Mouse (Mus musculus) kidney, postnatal 10 days (tissue): ENCODE data around the gene Xndc1.
"Not testable (repeated sequence)": the region's sequence is repeated elsewhere in the genome, so short reads cannot be mapped to it uniquely, and the experiment has no call there.

Source experiments
- DNase-seq: peaks from one replicate; pipeline ENCODE4 v3.0.0; 2021; ENCODE audit warnings: mixed read lengths

Xndc1 gene

DNA sequence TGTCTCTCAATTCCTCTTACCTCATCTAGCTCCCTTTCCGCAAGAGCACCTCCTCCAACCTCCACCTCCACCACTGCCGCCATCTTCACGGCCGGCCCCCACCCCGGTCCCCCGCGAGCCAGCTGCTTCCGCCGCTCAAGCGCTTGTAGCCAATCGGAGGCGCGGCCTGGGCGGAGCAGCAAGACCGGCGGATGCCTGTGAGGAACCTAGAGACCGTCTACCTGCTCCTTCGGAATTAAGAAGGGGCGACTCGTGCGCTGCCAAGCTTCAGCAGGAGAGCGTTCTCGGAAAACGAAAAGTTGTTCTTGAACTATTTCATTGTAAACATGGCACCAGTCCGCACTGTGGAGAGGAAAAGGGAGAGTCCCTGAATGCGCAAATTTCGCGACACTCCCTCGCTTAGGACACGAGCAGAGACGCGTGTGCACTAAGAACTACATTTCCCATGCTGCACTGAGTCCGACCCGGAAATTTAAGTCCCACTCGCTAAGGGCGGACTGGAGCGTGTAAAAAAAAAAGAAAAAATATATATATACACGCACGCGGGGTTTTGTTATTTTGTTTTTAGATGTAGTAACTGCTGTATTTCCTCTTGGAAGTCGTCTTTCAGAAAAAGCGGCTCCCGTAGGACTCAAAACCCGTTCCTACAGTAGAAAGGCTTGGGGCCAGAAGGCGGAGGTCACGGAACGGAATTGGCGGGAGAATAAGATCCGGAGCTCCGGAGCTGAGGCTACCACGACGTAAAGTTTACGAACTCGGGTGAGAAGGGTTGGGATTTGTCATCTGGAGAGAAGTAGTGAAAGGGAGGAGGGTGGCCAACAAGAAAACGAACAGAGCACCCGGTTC is at the start of gene Xndc1, which contains the start of the genes Rnf121 and Xntrpc:
Xndc1 (plus strand) TSS at position 466 of the 846 bp plus-strand sequence.
Rnf121 (minus strand) TSS at position 424 of the 846 bp plus-strand sequence.
Xntrpc (plus strand) TSS at position 668 of the 846 bp plus-strand sequence.
- DNase-seq, result peak; percentile 95

DNA sequence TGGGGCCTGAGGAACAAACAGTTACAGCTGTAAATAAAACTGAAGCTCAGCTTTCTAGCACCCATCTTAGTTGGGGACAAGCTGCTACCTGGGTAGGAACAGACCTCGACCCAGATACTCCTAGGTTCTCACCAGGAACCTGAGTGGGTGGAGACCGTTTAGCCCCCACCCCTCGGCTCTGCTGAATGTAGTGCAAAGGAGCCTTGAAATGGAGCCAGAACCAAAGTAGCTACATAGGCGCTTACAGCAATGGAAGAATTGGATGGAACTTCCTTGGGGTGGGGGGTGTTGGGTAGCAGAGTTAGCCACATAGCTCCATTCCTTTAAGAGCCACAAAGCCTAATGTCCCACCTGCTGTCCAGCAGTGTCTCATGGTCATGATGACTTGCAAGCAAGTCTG is 48.4 kb upstream of the Xndc1 start:
- no peak for DNase-seq

- no peak for DNase-seq
Observed at GRCm38 (mm10) chr7:102017452-102017851, 47.9 kb upstream of the Xndc1 start.

DNA sequence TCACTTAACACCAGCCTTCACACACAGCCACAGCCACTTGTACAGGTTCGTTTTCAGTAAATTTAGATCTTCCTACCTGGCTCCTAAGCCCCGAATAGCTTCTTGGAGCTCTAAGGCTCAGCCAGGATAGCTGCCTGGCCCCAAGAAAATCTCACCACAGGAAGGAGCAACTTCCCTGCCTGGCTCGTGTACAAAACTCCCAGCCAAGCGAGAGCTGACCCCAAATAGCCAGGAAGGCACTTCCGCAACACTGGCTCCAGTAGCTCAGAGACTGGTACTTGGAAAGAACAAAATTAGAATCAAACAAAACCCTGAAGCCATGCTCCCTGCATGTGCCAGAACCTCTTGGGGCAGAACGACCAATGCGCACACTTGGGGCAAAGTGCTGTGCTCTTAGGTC is 47.3 kb upstream of the Xndc1 start:
- peak; percentile 56 for DNase-seq

- no peak for DNase-seq
Observed at GRCm38 (mm10) chr7:102018590-102018989, 46.7 kb upstream of the Xndc1 start, which contains the start of gene Il18bp. TSS of gene Il18bp (minus strand) at chr7:102018690.

DNA sequence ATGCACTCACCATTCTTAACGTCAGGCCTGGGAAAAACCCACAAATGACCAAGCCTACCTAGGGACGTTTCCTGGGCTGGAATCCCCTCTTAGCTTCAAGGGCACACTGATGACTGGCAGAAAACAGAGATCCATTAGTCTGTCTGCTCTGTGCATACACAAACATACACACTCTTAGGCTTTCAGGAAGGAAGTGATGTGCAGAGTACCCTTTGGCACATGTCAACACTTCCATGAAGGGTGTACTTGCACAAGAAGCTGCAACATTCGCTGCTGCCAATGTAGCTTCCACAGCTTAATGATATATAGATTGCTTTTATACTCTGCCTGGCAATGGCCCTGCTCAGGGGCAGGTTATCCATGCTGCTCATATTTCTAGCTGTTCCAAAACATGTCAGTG is 45.9 kb upstream of the Xndc1 start:
- DNase-seq, result no peak

DNA sequence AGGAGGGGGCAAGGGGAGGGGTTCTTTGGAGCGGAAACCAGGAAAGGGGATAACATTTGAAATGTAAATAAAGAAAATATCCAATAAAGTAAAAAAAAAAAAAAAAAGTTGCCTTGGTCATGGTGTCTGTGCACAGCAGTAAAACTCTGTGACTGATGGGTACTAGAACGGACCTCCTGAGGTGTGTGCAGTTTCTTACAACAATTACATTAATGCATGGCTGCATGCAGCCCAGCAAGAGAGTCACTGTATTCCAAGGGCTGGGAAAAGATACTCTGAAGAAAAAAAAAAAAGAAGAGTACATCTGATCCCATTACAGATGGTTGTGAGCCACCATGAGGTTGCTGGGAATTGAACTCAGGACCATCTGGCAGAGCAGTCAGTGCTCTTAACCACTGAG is 44.4 kb upstream of the Xndc1 start:
- DNase-seq, result not testable (repeated sequence)

DNA sequence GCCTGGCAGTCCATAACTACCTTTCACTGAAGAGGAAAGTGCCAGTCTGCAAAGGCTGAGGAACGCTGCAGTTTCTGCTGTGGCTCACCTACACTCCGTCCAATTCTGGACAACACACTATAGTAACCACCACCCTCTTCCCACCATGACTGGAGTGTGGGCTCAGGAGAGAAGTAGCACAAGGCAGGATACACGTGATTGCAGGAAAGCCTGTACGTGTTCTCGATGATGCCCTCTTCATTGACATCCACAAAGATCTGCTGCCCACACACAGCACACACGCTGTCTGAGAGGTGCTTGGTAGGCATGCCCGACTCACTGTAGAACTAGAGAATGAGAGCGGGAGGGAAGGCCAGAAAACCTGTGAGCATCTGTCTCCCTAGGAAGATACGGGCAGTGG is 41.5 kb upstream of the Xndc1 start:
- no peak for DNase-seq

DNA sequence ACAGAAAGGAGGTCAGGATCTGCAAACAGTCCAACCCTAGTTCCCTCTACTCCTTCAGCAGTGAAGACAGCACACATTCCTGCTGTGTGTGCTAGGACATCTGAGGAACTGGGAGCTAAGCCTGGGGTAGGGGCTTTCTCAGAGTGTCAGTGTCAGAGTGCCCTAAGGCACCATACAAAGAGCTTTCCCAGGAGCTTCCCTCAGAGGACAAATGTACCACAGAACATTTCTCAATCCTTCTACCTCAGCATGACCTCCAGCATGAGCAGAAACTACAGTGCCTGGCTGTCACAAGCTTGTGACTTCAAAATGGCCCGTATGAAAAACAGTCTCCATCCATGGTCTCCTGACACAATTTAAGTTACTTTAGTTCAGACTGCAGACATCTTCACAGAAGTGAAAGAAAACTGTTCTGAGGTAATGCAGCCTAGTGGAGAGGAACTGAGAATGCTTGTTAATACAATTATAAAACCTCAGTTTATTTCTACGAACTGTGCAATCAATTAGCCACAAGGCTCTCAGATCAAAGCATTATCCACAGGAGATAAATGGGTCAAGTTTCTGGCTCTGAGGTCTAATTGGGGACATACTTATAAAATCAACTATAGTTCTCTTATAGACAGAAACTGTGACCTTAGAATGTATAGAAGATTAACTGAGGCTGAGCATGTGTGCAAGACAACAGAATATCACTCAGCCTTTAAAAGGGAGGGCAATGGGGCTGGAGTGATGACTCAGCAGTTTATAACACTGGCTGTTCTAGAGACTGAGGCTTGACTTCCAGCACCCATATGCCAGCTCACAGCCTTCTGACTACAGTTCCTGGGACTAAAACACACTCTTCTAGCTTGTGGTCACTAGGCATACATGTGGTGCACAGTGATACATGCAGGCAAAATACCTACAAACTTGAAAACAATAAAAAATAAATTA is 39.9 kb upstream of the Xndc1 start:
- no peak for DNase-seq

GRCm38 (mm10) chr7:102034904-102035303 is 30.4 kb upstream of the Xndc1 start:
- DNase-seq, result no peak

- no peak for DNase-seq
Observed at GRCm38 (mm10) chr7:102035534-102035933, 29.8 kb upstream of the Xndc1 start.

DNA sequence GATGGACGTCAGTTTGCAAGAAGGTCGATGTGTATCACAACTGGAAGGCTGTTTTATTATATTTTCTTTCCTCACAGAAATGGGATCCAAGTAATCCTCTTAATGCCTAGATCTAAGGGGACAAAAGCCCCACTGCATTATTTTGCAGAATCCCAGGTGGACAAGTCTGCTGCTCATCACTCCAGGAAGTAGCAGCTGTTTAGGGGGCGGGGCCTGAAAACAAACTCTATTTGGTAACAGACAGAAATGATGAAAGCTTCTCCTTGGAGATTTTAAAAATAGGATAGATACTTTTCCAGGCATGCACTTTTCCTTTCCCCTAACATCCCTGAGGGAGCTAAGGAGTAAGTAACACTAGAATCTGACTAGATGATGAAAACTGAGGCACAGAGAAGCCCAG is 28.0 kb upstream of the Xndc1 start:
- no peak for DNase-seq

DNA sequence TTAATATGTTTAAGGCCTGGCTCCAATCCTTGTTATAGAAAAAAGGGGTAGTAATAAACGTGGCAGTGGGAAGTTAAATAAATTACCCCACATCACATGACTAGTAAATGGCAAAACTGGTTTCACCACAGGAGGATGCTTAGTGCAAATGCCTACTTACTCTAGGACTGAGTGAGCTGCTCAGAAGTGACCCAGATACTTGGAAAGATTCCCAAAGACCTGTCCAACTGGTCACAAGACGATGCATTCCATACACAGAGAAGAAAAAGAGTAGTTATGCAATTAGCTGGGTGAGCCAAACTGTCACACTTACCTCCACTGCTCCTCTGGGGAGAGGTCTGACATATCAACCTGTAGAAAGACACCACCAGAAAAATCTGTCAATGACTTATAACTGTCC is 23.0 kb upstream of the Xndc1 start:
- DNase-seq, result no peak

GRCm38 (mm10) chr7:102048524-102048923 is 16.8 kb upstream of the Xndc1 start:
- not testable (repeated sequence) for DNase-seq

- DNase-seq, result no peak
Observed at GRCm38 (mm10) chr7:102061353-102061752, 4.0 kb upstream of the Xndc1 start.

GRCm38 (mm10) chr7:102062203-102062602 is 3.1 kb upstream of the Xndc1 start:
- DNase-seq, result no peak

DNA sequence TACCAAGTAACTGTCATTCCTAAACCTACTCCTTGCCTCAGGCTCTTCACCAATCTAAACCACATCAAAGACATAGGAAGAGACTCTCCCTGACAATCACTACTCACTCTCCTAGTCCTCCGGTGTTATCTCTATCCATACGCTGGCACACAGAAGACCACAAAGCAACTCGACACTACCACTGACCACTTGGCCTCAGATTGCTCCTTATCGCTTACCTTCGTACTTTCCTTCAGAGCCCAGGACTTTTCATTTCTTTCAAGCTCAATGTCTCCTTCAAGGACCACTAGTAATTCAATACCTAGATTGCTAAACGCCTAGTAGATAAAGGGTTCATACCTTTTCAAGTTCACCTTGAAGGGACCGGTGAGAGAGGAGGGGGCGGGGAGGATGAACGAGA is 1.4 kb upstream of the Xndc1 start:
- DNase-seq, result no peak

- no peak for DNase-seq
Observed at GRCm38 (mm10) chr7:102064655-102065045, 661 bp upstream of the Xndc1 start.

DNA sequence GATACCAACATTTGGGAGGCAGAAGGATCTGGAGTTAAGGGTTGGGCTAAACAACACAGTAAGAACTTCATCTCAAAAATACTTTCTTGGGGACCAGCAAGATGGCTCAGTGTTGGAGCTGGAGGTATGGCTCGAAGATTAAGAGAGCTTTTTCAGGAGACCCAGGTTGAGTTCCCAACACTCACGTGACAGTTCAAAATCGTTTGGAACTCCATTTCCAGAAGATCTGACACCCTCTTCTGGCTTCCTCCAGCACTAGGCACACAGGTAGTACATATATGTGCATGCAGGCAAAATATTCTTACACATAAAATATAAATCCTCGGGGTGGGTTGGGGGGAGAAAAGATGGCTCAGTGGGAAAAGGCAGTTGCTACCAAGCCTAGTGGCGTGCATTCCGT is 1.1 kb downstream of the Xndc1 start:
- DNase-seq, result no peak

DNA sequence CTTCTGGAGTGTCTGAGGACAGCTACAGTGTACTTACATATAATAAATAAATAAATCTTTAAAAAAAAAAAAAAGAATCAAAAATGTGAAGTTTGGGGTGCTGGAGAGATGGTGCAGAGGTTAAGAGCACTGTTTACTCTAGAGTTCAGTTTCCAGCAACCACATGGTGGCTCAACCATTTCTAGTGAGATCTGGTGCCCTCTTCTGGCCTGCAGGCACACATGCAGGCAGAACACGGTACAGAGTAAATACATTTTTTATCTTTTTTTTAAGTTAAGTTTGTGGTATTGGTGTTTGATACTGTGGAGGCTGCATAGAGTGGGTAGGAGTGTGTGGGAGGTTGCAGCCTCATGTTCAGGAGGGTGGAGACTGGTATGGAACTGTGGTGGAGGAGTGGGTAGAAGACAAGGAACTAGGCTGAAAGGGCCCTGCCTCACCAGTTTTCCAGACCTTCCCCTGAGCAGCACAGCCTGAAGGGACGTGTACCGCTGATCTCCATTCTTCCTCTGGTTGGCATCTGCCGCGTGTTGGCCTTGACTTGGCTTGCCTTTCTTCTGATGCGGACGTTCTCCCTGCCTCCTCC is 11.5 kb downstream of the Xndc1 start:
- DNase-seq, result peak; percentile 39

DNA sequence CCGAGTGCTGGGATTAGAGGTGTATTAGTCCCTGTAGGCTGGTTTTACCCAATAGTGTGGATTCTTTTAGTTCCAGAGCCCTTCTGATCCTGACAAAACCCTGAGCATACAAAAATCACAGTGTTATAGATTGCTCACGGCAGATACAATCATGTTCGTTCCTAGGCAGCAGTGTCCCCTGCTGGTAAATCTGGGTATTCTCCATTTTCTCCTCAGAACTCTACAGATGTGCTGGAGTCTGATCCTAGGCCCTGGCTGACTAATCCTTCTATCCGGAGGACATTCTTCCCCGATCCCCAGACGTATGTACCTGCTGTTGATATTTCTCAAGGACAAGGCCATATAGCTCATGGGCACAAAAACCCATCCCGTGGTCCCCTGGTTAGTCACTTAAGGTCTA is 13.2 kb downstream of the Xndc1 start:
- DNase-seq, result peak; percentile 54

GRCm38 (mm10) chr7:102080311-102080710 is 15.0 kb downstream of the Xndc1 start:
- DNase-seq, result no peak

DNA sequence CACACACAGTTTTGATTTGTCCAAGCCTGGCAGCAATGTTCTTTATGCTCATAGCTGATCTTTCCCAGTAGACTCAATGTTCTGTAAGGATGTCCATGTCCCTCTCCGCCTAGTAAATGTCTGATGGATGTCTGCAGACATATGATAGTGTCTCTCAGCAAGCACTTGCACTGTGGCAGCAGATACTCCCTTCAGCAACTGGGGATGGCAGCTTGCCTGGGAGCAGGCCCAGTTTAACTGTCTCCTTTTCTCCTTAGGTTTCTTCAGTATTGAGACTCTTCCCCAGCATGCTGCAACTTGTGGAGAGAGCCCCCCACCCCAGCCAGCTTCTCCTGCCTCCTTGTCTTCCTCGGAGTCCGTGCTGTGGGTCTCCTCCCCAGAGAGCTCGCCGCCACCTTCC is 16.5 kb downstream of the Xndc1 start:
- no peak for DNase-seq
